Mouse (Mus musculus): Measurements from ENCODE around the gene Vps9d1. TPM values are rescaled to one million over a fixed set of nuclear protein-coding genes. Genes with fewer than 3 reads are reported as not detected.
"Not testable (repeated sequence)": the region's sequence is repeated elsewhere in the genome, so short reads cannot be mapped to it uniquely, and the experiment has no call there.

The Vps9d1 gene
- polyA plus RNA-seq, 1 experiment from 2014 or later: 18.1 TPM

GRCm38 (mm10) chr8:123234918-123235519, 19.1 kb downstream of the Vps9d1 start:
- WGBS: 33% methylated on average over 13 of the region's 13 CpGs
- Histone ChIP-seq H3K9me3 (no peaks in the 10 kb centered on the region), H3K36me3 (peaks cover 7% of the 10 kb centered on the region), H3K27me3 (replicated peaks) (peaks cover 51% of the 10 kb centered on the region), H3K9ac (peak overlapping the region; percentile 81), H3K4me3 (peak overlapping the region; percentile 68), H3K27ac (replicated peaks) (no peak overlapping the region), H3K4me2 (peak overlapping the region; percentile 95), H3K4me1 (peaks cover 12% of the 10 kb centered on the region)
- no peak for ATAC-seq (ENCODE audit: extremely low read depth, insufficient number of reproducible peaks, low FRiP score, low TSS enrichment)

GRCm38 (mm10) chr8:123233760-123234159, 20.4 kb downstream of the Vps9d1 start:
- Histone ChIP-seq H3K4me2 (no peak overlapping the region), H3K27ac (replicated peaks) (no peak overlapping the region), H3K9me3 (no peaks in the 10 kb centered on the region), H3K36me3 (peaks cover 19% of the 10 kb centered on the region), H3K4me3 (no peak overlapping the region), H3K4me1 (peaks cover 12% of the 10 kb centered on the region), H3K27me3 (replicated peaks) (peaks cover 51% of the 10 kb centered on the region), H3K9ac (no peak overlapping the region)
- 73% methylated on average over 11 of the region's 11 CpGs for WGBS
- no peak for ATAC-seq (ENCODE audit: extremely low read depth, insufficient number of reproducible peaks, low FRiP score, low TSS enrichment)

GRCm38 (mm10) chr8:123233300-123233699, 20.8 kb downstream of the Vps9d1 start:
- H3K36me3 ChIP-seq: peaks cover 24% of the 10 kb centered on the region
- 59% methylated on average over 13 of the region's 13 CpGs for WGBS
- no peak overlapping the region for H3K27ac ChIP-seq (replicated peaks)
- H3K9ac ChIP-seq: 0 out of 2 replicates have a peak overlapping the region, but pooled peaks have one; percentile 7
- H3K4me1 ChIP-seq: peaks cover 12% of the 10 kb centered on the region
- H3K4me2 ChIP-seq: no peak overlapping the region
- peaks cover 51% of the 10 kb centered on the region for H3K27me3 ChIP-seq (replicated peaks)
- H3K4me3 ChIP-seq: no peak overlapping the region
- no peak for ATAC-seq (ENCODE audit: extremely low read depth, insufficient number of reproducible peaks, low FRiP score, low TSS enrichment)
- H3K9me3 ChIP-seq: no peaks in the 10 kb centered on the region

- peaks cover 49% of the 10 kb centered on the region for H3K27me3 ChIP-seq (replicated peaks)
- H3K36me3 ChIP-seq: peaks cover 31% of the 10 kb centered on the region
- WGBS: 37% methylated on average over 7 of the region's 7 CpGs
- H3K9me3 ChIP-seq: no peaks in the 10 kb centered on the region
- H3K4me3 ChIP-seq: no peak overlapping the region
- peaks cover 12% of the 10 kb centered on the region for H3K4me1 ChIP-seq
- no peak overlapping the region for H3K4me2 ChIP-seq
- H3K9ac ChIP-seq: no peak overlapping the region
- no peak for ATAC-seq (ENCODE audit: extremely low read depth, insufficient number of reproducible peaks, low FRiP score, low TSS enrichment)
- H3K27ac ChIP-seq (replicated peaks): no peak overlapping the region
Observed at GRCm38 (mm10) chr8:123232553-123232952, 21.6 kb downstream of the Vps9d1 start.

- Histone ChIP-seq H3K4me1 (peaks cover 12% of the 10 kb centered on the region), H3K9me3 (no peaks in the 10 kb centered on the region), H3K27me3 (replicated peaks) (peaks cover 41% of the 10 kb centered on the region), H3K4me3 (no peak overlapping the region), H3K9ac (no peak overlapping the region), H3K4me2 (no peak overlapping the region), H3K36me3 (peaks cover 39% of the 10 kb centered on the region), H3K27ac (replicated peaks) (no peak overlapping the region)
- ATAC-seq (ENCODE audit: extremely low read depth, insufficient number of reproducible peaks, low FRiP score, low TSS enrichment): no peak
- 58% methylated on average over 5 of the region's 5 CpGs for WGBS
Observed at GRCm38 (mm10) chr8:123231742-123232141, 22.4 kb downstream of the Vps9d1 start.

GRCm38 (mm10) chr8:123230326-123230725, 23.8 kb downstream of the Vps9d1 start:
- Histone ChIP-seq H3K27me3 (replicated peaks) (peaks cover 30% of the 10 kb centered on the region), H3K4me1 (peaks cover 15% of the 10 kb centered on the region), H3K36me3 (peaks cover 40% of the 10 kb centered on the region)
- 79% methylated on average over 11 of the region's 11 CpGs for WGBS
- H3K27ac ChIP-seq (replicated peaks); H3K4me3 ChIP-seq; H3K4me2 ChIP-seq; H3K9ac ChIP-seq; ATAC-seq (ENCODE audit: extremely low read depth, insufficient number of reproducible peaks, low FRiP score, low TSS enrichment); H3K9me3 ChIP-seq: not testable (repeated sequence)

GRCm38 (mm10) chr8:123228416-123228815, 25.7 kb downstream of the Vps9d1 start:
- H3K9me3 ChIP-seq: no peaks in the 10 kb centered on the region
- 91% methylated on average over 1 of the region's 1 CpGs for WGBS
- H3K4me1 ChIP-seq: peaks cover 15% of the 10 kb centered on the region
- no peak overlapping the region for H3K9ac ChIP-seq
- no peak overlapping the region for H3K4me3 ChIP-seq
- ATAC-seq (ENCODE audit: extremely low read depth, insufficient number of reproducible peaks, low FRiP score, low TSS enrichment): no peak
- H3K4me2 ChIP-seq: no peak overlapping the region
- peaks cover 40% of the 10 kb centered on the region for H3K36me3 ChIP-seq
- H3K27ac ChIP-seq (replicated peaks): no peak overlapping the region
- peaks cover 11% of the 10 kb centered on the region for H3K27me3 ChIP-seq (replicated peaks)

- peaks cover 29% of the 10 kb centered on the region for H3K36me3 ChIP-seq
- peak within 1 kb of the TSS; percentile 93 for H3K4me2 ChIP-seq
- no peaks in the 10 kb centered on the region for H3K9me3 ChIP-seq
- no peaks in the 10 kb centered on the region for H3K27me3 ChIP-seq (replicated peaks)
- H3K4me1 ChIP-seq: peaks cover 15% of the 10 kb centered on the region
- 3% methylated on average over 59 of the region's 59 CpGs for WGBS
- peak; percentile 66; the same call in 1 of the 2 replicates for ATAC-seq (ENCODE audit: extremely low read depth, insufficient number of reproducible peaks, low FRiP score, low TSS enrichment)
- H3K9ac ChIP-seq: peak within 1 kb of the TSS; percentile 94
- H3K27ac ChIP-seq (replicated peaks): peak within 1 kb of the TSS; percentile 88
- H3K4me3 ChIP-seq: peak within 1 kb of the TSS; percentile 85
Observed at GRCm38 (mm10) chr8:123224278-123225266, 29.6 kb downstream of the Vps9d1 start, which contains the start of gene Cdk10. Gene Cdk10 (plus strand): TSS chr8:123224842.

GRCm38 (mm10) chr8:123220917-123221316, 33.2 kb downstream of the Vps9d1 start:
- no peaks in the 10 kb centered on the region for H3K27me3 ChIP-seq (replicated peaks)
- WGBS: 63% methylated on average over 1 of the region's 1 CpGs
- no peak overlapping the region for H3K4me2 ChIP-seq
- no peak overlapping the region for H3K4me3 ChIP-seq
- H3K36me3 ChIP-seq: no peaks in the 10 kb centered on the region
- H3K9ac ChIP-seq: no peak overlapping the region
- peaks cover 17% of the 10 kb centered on the region for H3K4me1 ChIP-seq
- no peaks in the 10 kb centered on the region for H3K9me3 ChIP-seq
- no peak for ATAC-seq (ENCODE audit: extremely low read depth, insufficient number of reproducible peaks, low FRiP score, low TSS enrichment)
- H3K27ac ChIP-seq (replicated peaks): no peak overlapping the region

GRCm38 (mm10) chr8:123215430-123215829, 38.7 kb downstream of the Vps9d1 start:
- H3K36me3 ChIP-seq: no peaks in the 10 kb centered on the region
- H3K27me3 ChIP-seq (replicated peaks): no peaks in the 10 kb centered on the region
- H3K9me3 ChIP-seq: no peaks in the 10 kb centered on the region
- H3K4me3 ChIP-seq: no peak overlapping the region
- no peak overlapping the region for H3K4me2 ChIP-seq
- WGBS: 25% methylated on average over 3 of the region's 3 CpGs
- ATAC-seq (ENCODE audit: extremely low read depth, insufficient number of reproducible peaks, low FRiP score, low TSS enrichment): no peak
- H3K4me1 ChIP-seq: peaks cover 37% of the 10 kb centered on the region
- no peak overlapping the region for H3K9ac ChIP-seq
- H3K27ac ChIP-seq (replicated peaks): no peak overlapping the region

- 16% methylated on average over 22 of the region's 22 CpGs for WGBS
- H3K9ac ChIP-seq: peak overlapping the region; percentile 93
- peaks cover 20% of the 10 kb centered on the region for H3K36me3 ChIP-seq
- H3K27me3 ChIP-seq (replicated peaks): no peaks in the 10 kb centered on the region
- peak overlapping the region; percentile 99 for H3K4me3 ChIP-seq
- peaks cover 37% of the 10 kb centered on the region for H3K4me1 ChIP-seq
- peak overlapping the region; percentile 97 for H3K4me2 ChIP-seq
- peak overlapping the region; percentile 51 for H3K27ac ChIP-seq (replicated peaks)
- no peaks in the 10 kb centered on the region for H3K9me3 ChIP-seq
- no peak for ATAC-seq (ENCODE audit: extremely low read depth, insufficient number of reproducible peaks, low FRiP score, low TSS enrichment)
Observed at GRCm38 (mm10) chr8:123213118-123213772, 40.9 kb downstream of the Vps9d1 start.

Data from heart, embryonic 13.5 days (tissue).